In genomic region chr7:69925261-69925660, GRCm38 (mm10) we compare ENCODE assay signal across 23 mouse cellular contexts.
"Had no signal": no experiment of that assay in that cellular context is flagged by ENCODE, and none has a peak within 500 bp of the region (broad histone marks: within the 10 kb centered on the region; RNA-seq: fewer than 3 reads in every experiment).

No protein-coding gene starts in this region.

- H3K9ac ChIP-seq: heart, embryonic 12.5 days; hindbrain, embryonic 13.5 days; hindbrain, embryonic 15.5 days; kidney, embryonic 15.5 days; limb, embryonic 13.5 days; limb, embryonic 15.5 days; liver, embryonic 12.5 days; liver, embryonic 14.5 days had no signal

- H3K27me3 ChIP-seq: heart, embryonic 12.5 days; hindbrain, embryonic 13.5 days; hindbrain, embryonic 15.5 days; kidney, embryonic 15.5 days; limb, embryonic 13.5 days; limb, embryonic 15.5 days; liver, embryonic 12.5 days had no signal

- H3K36me3 ChIP-seq: heart, embryonic 10.5 days; heart, embryonic 12.5 days; hindbrain, embryonic 13.5 days; hindbrain, embryonic 15.5 days; kidney, embryonic 15.5 days; limb, embryonic 13.5 days; limb, embryonic 15.5 days; liver, embryonic 12.5 days had no signal

- H3K4me3 ChIP-seq: heart, embryonic 10.5 days; heart, embryonic 12.5 days; hindbrain, embryonic 13.5 days; hindbrain, embryonic 15.5 days; kidney, embryonic 15.5 days; limb, embryonic 13.5 days; limb, embryonic 15.5 days; liver, embryonic 12.5 days had no signal

- H3K9me3 ChIP-seq: heart, embryonic 10.5 days; heart, embryonic 12.5 days; hindbrain, embryonic 13.5 days; hindbrain, embryonic 15.5 days; kidney, embryonic 15.5 days; limb, embryonic 13.5 days; limb, embryonic 15.5 days; liver, embryonic 12.5 days had no signal

- ATAC-seq: hindbrain, postnatal 0 days; intestine, embryonic 16.5 days; liver, embryonic 12.5 days had no signal

- H3K4me2 ChIP-seq: heart, embryonic 12.5 days; hindbrain, embryonic 13.5 days; hindbrain, embryonic 15.5 days; kidney, embryonic 15.5 days; limb, embryonic 13.5 days; limb, embryonic 15.5 days; liver, embryonic 12.5 days had no signal

- H3K27ac ChIP-seq: heart, embryonic 10.5 days; hindbrain, embryonic 13.5 days; hindbrain, embryonic 15.5 days; hindbrain, postnatal 0 days; kidney, embryonic 15.5 days; kidney, postnatal 0 days; limb, embryonic 13.5 days; limb, embryonic 15.5 days; liver, embryonic 12.5 days; liver, embryonic 14.5 days had no signal

- DNase-seq: gastrocnemius, postnatal 14 days; gastrocnemius, postnatal 36 days; heart, adult 18-20 months; heart, postnatal 10 days; kidney, adult 11 months; kidney, adult 2 months; kidney, adult 9 months; kidney, postnatal 36 days; layer of hippocampus, adult 9-11 months; layer of hippocampus, postnatal 36 days; left cerebral cortex, postnatal 4 days had no signal

- H3K4me1 ChIP-seq: heart, embryonic 10.5 days; heart, embryonic 12.5 days; hindbrain, embryonic 13.5 days; hindbrain, embryonic 15.5 days; kidney, embryonic 15.5 days; limb, embryonic 13.5 days; limb, embryonic 15.5 days; liver, embryonic 12.5 days had no signal
